Mouse (Mus musculus): ENCODE data around the gene Exoc3l2.
A peak's percentile ranks its signal among the peaks of the same experiment; 100 is the strongest.

DNA sequence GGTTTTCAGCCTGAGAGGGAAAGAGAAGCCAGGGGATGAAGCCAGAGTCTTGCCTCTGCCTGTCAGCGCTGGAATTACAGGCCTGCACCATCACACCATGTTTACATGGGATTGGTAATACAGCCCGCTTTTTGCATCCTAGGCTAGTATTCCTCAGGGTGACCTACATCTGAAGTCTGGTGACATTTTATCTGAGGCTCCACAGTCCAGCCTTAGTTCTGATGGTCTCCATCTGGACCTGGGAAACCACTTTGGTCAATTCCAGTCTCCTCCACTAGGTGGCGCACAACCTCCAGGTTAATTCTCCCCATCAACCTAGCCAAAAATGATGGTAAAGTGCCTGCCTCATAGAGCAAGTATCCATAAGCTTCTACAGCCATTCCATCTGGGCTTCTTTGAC is 19.8 kb upstream of the Exoc3l2 start:
- TF ChIP-seq CTCF (IDR thresholded peaks at IDR 0.05; ENCODE audit: insufficient read depth, low read depth, low read length), result 0 out of 2 replicates have a peak, but pooled peaks have one; percentile 38
- TF ChIP-seq POLR2A (IDR thresholded peaks at IDR 0.05; ENCODE audit: insufficient read depth, low read depth, low read length), result no peak
